ENCODE assay signal across 8 mouse cellular contexts in genomic region chr2:32362817-32363340, GRCm38 (mm10). TPM values are rescaled to one million over a fixed set of nuclear protein-coding genes. Genes with fewer than 3 reads are reported as not detected.
A peak's percentile ranks its signal among the peaks of the same experiment; 100 is the strongest.
DNase-seq lines count a peak whose midpoint lies in the region; ATAC-seq and TF ChIP-seq lines count a peak whose summit lies in the region.

No protein-coding gene starts in this region.

- H3K4me3 ChIP-seq in bone marrow, adult 2 months (replicated peaks; ENCODE audit: control insufficient read depth, low read depth, low read length) = peak overlapping the region; percentile 83
- peak overlapping the region; percentile 72 for H3K4me3 ChIP-seq in embryonic facial prominence, embryonic 15.5 days (replicated peaks)
- H3K4me3 ChIP-seq in heart, embryonic 11.5 days (ENCODE audit: low read depth, low read length) = peak overlapping the region; percentile 87
- peak overlapping the region; percentile 65 for H3K4me3 ChIP-seq in kidney, embryonic 16.5 days (ENCODE audit: low read length)
- peak overlapping the region; percentile 78 for H3K4me3 ChIP-seq in liver, embryonic 12.5 days

- peak; percentile 81 for ATAC-seq in embryonic facial prominence, embryonic 15.5 days (ENCODE audit: insufficient number of reproducible peaks, low FRiP score, low TSS enrichment, low read depth)
- peak; percentile 72 for ATAC-seq in heart, embryonic 11.5 days (replicated peaks; ENCODE audit: insufficient number of reproducible peaks, low FRiP score, low TSS enrichment)
- peak; percentile 86 for ATAC-seq in kidney, embryonic 16.5 days (ENCODE audit: low FRiP score, low TSS enrichment)
- peak; percentile 73 for ATAC-seq in liver, embryonic 12.5 days

- peak overlapping the region; percentile 77 for H3K9ac ChIP-seq in embryonic facial prominence, embryonic 15.5 days
- H3K9ac ChIP-seq in heart, embryonic 11.5 days (ENCODE audit: low read depth, low read length) = peak overlapping the region; percentile 88
- H3K9ac ChIP-seq in kidney, embryonic 16.5 days (replicated peaks; ENCODE audit: low read length) = peak overlapping the region; percentile 75
- H3K9ac ChIP-seq in liver, embryonic 12.5 days = peak overlapping the region; percentile 85

- TF ChIP-seq POLR2A in bone marrow, adult 2 months (IDR thresholded peaks at IDR 0.05; ENCODE audit: borderline replicate concordance, control insufficient read depth, low read depth, low read length) = peak; percentile 69; the same call in 1 of the 2 replicates

- TF ChIP-seq CTCF in bone marrow, adult 2 months (IDR thresholded peaks at IDR 0.05; ENCODE audit: control insufficient read depth, insufficient read depth, low read length) = peak; percentile 88

- H3K27ac ChIP-seq in bone marrow, adult 2 months (ENCODE audit: control insufficient read depth, insufficient read depth, low read depth, low read length, poor library complexity) = peak overlapping the region; percentile 92
- peak overlapping the region; percentile 96 for H3K27ac ChIP-seq in embryonic facial prominence, embryonic 15.5 days (replicated peaks)
- peak overlapping the region; percentile 92 for H3K27ac ChIP-seq in heart, embryonic 11.5 days (ENCODE audit: low read depth, low read length)
- H3K27ac ChIP-seq in kidney, embryonic 16.5 days (ENCODE audit: low read length) = peak overlapping the region; percentile 92
- H3K27ac ChIP-seq in liver, embryonic 12.5 days = peak overlapping the region; percentile 93

- H3K4me2 ChIP-seq in embryonic facial prominence, embryonic 15.5 days (replicated peaks) = peak overlapping the region; percentile 79
- H3K4me2 ChIP-seq in heart, embryonic 11.5 days = peak overlapping the region; percentile 87
- H3K4me2 ChIP-seq in kidney, embryonic 16.5 days (replicated peaks; ENCODE audit: low read depth, low read length) = peak overlapping the region; percentile 78
- H3K4me2 ChIP-seq in liver, embryonic 12.5 days = peak overlapping the region; percentile 93

- peak; percentile 92 for DNase-seq in A20 (ENCODE audit: low read depth, low spot score)
- peak; percentile 88 for DNase-seq in naive thymus-derived CD4-positive, alpha-beta T cell, adult 2 months (ENCODE audit: low read depth)
- peak; percentile 90 for DNase-seq in splenic B cell, adult 2 months (ENCODE audit: low read depth, low spot score)

- WGBS in bone marrow, adult 2 months = under 1% methylated on average over 53 of the region's 53 CpGs
- under 1% methylated on average over 53 of the region's 53 CpGs for WGBS in embryonic facial prominence, embryonic 15.5 days
- under 1% methylated on average over 53 of the region's 53 CpGs for WGBS in heart, embryonic 11.5 days (ENCODE audit: insufficient replicate concordance)
- WGBS in kidney, embryonic 16.5 days = under 1% methylated on average over 53 of the region's 53 CpGs
- under 1% methylated on average over 53 of the region's 53 CpGs for WGBS in liver, embryonic 12.5 days (ENCODE audit: insufficient replicate concordance)

- H3K36me3 ChIP-seq in embryonic facial prominence, embryonic 15.5 days = peaks cover 24% of the 10 kb centered on the region
- H3K36me3 ChIP-seq in heart, embryonic 11.5 days (ENCODE audit: control insufficient read depth, insufficient read depth, low read length) = peaks cover 9% of the 10 kb centered on the region
- peaks cover 16% of the 10 kb centered on the region for H3K36me3 ChIP-seq in kidney, embryonic 16.5 days (ENCODE audit: insufficient read depth, low read length)
- H3K36me3 ChIP-seq in liver, embryonic 12.5 days = peaks cover 36% of the 10 kb centered on the region
- H3K36me3 ChIP-seq in splenic B cell, adult 2 months (ENCODE audit: control insufficient read depth, insufficient read depth, low read length, poor library complexity, severe bottlenecking) = peaks cover 1% of the 10 kb centered on the region

- H3K9me3 ChIP-seq in embryonic facial prominence, embryonic 15.5 days (replicated peaks) = no peaks in the 10 kb centered on the region
- H3K9me3 ChIP-seq in heart, embryonic 11.5 days (replicated peaks; ENCODE audit: control insufficient read depth, low read length) = no peaks in the 10 kb centered on the region
- H3K9me3 ChIP-seq in kidney, embryonic 16.5 days (ENCODE audit: low read length) = no peaks in the 10 kb centered on the region
- H3K9me3 ChIP-seq in liver, embryonic 12.5 days (replicated peaks) = no peaks in the 10 kb centered on the region

- no peaks in the 10 kb centered on the region for H3K27me3 ChIP-seq in embryonic facial prominence, embryonic 15.5 days
- no peaks in the 10 kb centered on the region for H3K27me3 ChIP-seq in heart, embryonic 11.5 days (ENCODE audit: control insufficient read depth, insufficient read depth, low read length)
- no peaks in the 10 kb centered on the region for H3K27me3 ChIP-seq in kidney, embryonic 16.5 days (ENCODE audit: insufficient read depth, low read length)
- H3K27me3 ChIP-seq in liver, embryonic 12.5 days (replicated peaks) = 0 out of 2 replicates have a peak, but pooled peaks cover 4% of the 10 kb centered on the region
- no peaks in the 10 kb centered on the region for H3K27me3 ChIP-seq in splenic B cell, adult 2 months (ENCODE audit: control insufficient read depth, insufficient read depth, low read length, poor library complexity, severe bottlenecking)

- no peaks in the 10 kb centered on the region; the same call in 1 of the 2 replicates for H3K4me1 ChIP-seq in bone marrow, adult 2 months (ENCODE audit: control insufficient read depth, insufficient read depth, low read length)
- peaks cover 27% of the 10 kb centered on the region for H3K4me1 ChIP-seq in embryonic facial prominence, embryonic 15.5 days
- peaks cover 6% of the 10 kb centered on the region; the same call in 1 of the 2 replicates for H3K4me1 ChIP-seq in heart, embryonic 11.5 days (ENCODE audit: control insufficient read depth, insufficient read depth, low read length)
- H3K4me1 ChIP-seq in kidney, embryonic 16.5 days (ENCODE audit: insufficient read depth, low read length) = peaks cover 19% of the 10 kb centered on the region
- peaks cover 33% of the 10 kb centered on the region for H3K4me1 ChIP-seq in liver, embryonic 12.5 days

RNA-seq across cellular contexts. Expression of gene Dnm1, which starts 9.7 kb away (rescaled TPM):
- 1.4 and 1.9 TPM in 2 replicates for polyA plus RNA-seq in bone marrow, adult 2 months (2011; ENCODE audit: insufficient read depth, insufficient read length, low replicate concordance, missing spikeins)
- 30.7 and 31.5 TPM in 2 replicates for polyA plus RNA-seq in embryonic facial prominence, embryonic 15.5 days (2015; fragmentation: Nextera tagmentation; extraction: Ambion mirVana)
- 10.1 and 11.6 TPM in 2 replicates for polyA plus RNA-seq in heart, embryonic 11.5 days (2014; fragmentation: Nextera tagmentation; extraction: Ambion mirVana)
- 5.4 TPM in 2 replicates for polyA plus RNA-seq in kidney, embryonic 16.5 days (2015; fragmentation: Nextera tagmentation; extraction: Ambion mirVana)
- 2.4 and 3.1 TPM in 2 replicates for polyA plus RNA-seq in liver, embryonic 12.5 days (2016; fragmentation: Nextera tagmentation; extraction: Ambion mirVana)

RNA-seq across cellular contexts. Expression of gene Ciz1, which starts 10.8 kb away (rescaled TPM):
- 71.7 and 127 TPM in 2 replicates for polyA plus RNA-seq in bone marrow, adult 2 months (2011; ENCODE audit: insufficient read depth, insufficient read length, low replicate concordance, missing spikeins)
- 54.6 and 57.3 TPM in 2 replicates for polyA plus RNA-seq in embryonic facial prominence, embryonic 15.5 days (2015; fragmentation: Nextera tagmentation; extraction: Ambion mirVana)
- polyA plus RNA-seq in heart, embryonic 11.5 days (2014; fragmentation: Nextera tagmentation; extraction: Ambion mirVana) = 32.1 and 35.8 TPM in 2 replicates
- 54.9 and 66.7 TPM in 2 replicates for polyA plus RNA-seq in kidney, embryonic 16.5 days (2015; fragmentation: Nextera tagmentation; extraction: Ambion mirVana)
- polyA plus RNA-seq in liver, embryonic 12.5 days (2016; fragmentation: Nextera tagmentation; extraction: Ambion mirVana) = 24.8 and 27.1 TPM in 2 replicates

RNA-seq across cellular contexts. Expression of gene 1110008P14Rik, which starts 18.9 kb away (rescaled TPM):
- 28.0 and 39.6 TPM in 2 replicates for polyA plus RNA-seq in bone marrow, adult 2 months (2011; ENCODE audit: insufficient read depth, insufficient read length, low replicate concordance, missing spikeins)
- 71.6 and 71.9 TPM in 2 replicates for polyA plus RNA-seq in embryonic facial prominence, embryonic 15.5 days (2015; fragmentation: Nextera tagmentation; extraction: Ambion mirVana)
- polyA plus RNA-seq in heart, embryonic 11.5 days (2014; fragmentation: Nextera tagmentation; extraction: Ambion mirVana) = 50.1 and 51.3 TPM in 2 replicates
- polyA plus RNA-seq in kidney, embryonic 16.5 days (2015; fragmentation: Nextera tagmentation; extraction: Ambion mirVana) = 50.1 and 51.6 TPM in 2 replicates
- 36.2 and 40.6 TPM in 2 replicates for polyA plus RNA-seq in liver, embryonic 12.5 days (2016; fragmentation: Nextera tagmentation; extraction: Ambion mirVana)

RNA-seq across cellular contexts. Expression of gene Lcn2, which starts 25.2 kb away (rescaled TPM):
- 436 and 1,079 TPM in 2 replicates for polyA plus RNA-seq in bone marrow, adult 2 months (2011; ENCODE audit: insufficient read depth, insufficient read length, low replicate concordance, missing spikeins)
- 5.6 and 6.5 TPM in 2 replicates for polyA plus RNA-seq in embryonic facial prominence, embryonic 15.5 days (2015; fragmentation: Nextera tagmentation; extraction: Ambion mirVana)
- 1.1 TPM in 1 of 2 replicates, not detected in the other for polyA plus RNA-seq in heart, embryonic 11.5 days (2014; fragmentation: Nextera tagmentation; extraction: Ambion mirVana)
- 9.0 and 12.7 TPM in 2 replicates for polyA plus RNA-seq in kidney, embryonic 16.5 days (2015; fragmentation: Nextera tagmentation; extraction: Ambion mirVana)
- 15.2 and 17.7 TPM in 2 replicates for polyA plus RNA-seq in liver, embryonic 12.5 days (2016; fragmentation: Nextera tagmentation; extraction: Ambion mirVana)

RNA-seq across cellular contexts. Expression of gene Ptges2, which starts 32.8 kb away (rescaled TPM):
- 3.6 and 15.0 TPM in 2 replicates for polyA plus RNA-seq in bone marrow, adult 2 months (2011; ENCODE audit: insufficient read depth, insufficient read length, low replicate concordance, missing spikeins)
- polyA plus RNA-seq in embryonic facial prominence, embryonic 15.5 days (2015; fragmentation: Nextera tagmentation; extraction: Ambion mirVana) = 28.3 and 29.8 TPM in 2 replicates
- 32.7 and 38.2 TPM in 2 replicates for polyA plus RNA-seq in heart, embryonic 11.5 days (2014; fragmentation: Nextera tagmentation; extraction: Ambion mirVana)
- polyA plus RNA-seq in kidney, embryonic 16.5 days (2015; fragmentation: Nextera tagmentation; extraction: Ambion mirVana) = 38.3 and 39.5 TPM in 2 replicates
- polyA plus RNA-seq in liver, embryonic 12.5 days (2016; fragmentation: Nextera tagmentation; extraction: Ambion mirVana) = 19.3 and 21.1 TPM in 2 replicates

Comparison
In these comparisons a context has a peak if more than half of its experiments do, and no peak if none do; other contexts are left out.
1. Peak in every context shown above with its lines: DNase-seq, ATAC-seq, H3K4me3 ChIP-seq and H3K27ac ChIP-seq.